In the genomic region with DNA sequence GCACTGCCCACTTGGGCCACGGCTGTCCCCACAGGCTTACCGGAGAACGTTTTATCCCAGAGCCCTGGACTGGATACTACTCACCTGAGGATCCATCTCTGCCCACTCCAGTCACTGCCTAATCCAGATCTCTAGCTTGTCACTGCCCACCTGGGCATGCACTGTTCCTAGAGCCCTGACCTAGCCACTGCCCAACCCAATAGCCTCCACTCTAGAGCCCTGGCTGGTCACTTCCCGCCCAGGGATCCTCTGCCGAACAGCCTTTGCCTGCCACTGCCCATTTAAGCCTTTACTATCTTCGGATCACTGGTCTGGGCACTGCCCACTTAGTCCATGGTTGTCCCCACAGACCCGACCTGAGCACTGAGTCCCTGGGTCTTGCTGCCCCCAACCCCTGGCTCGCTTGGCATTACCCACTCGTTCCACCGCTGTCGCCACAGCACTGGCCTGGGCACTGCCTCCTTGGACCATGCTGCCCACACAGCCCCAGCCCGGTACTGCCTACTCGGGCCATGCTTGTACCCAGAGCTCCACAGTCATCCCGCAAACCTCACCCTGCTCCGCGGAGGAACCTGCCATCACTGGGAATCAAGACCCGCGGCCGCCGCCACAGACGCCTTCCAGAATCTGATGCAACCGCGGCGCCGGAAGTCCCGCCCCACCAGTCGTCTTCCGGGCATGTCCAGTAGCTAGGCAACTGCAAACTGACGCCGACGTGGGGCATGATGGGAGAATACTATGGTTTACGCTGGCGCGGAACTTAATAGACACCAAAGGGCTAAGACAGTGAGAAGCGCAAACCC, we compare ENCODE assay signal across 8 mouse cellular contexts. TPM values are rescaled to one million over a fixed set of nuclear protein-coding genes. Genes with fewer than 3 reads are reported as not detected.
DNase-seq lines count a peak whose midpoint lies in the region; ATAC-seq and TF ChIP-seq lines count a peak whose summit lies in the region.

A gene (minus strand): TSS at position 663 of the 803 bp plus-strand sequence.

- peak within 1 kb of the TSS; percentile 93 for H3K27ac ChIP-seq in gastrocnemius, adult 2 months
- peak within 1 kb of the TSS; percentile 74 for H3K27ac ChIP-seq in hindbrain, postnatal 0 days
- peak within 1 kb of the TSS; percentile 77 for H3K27ac ChIP-seq in left cerebral cortex, adult 2 months

- H3K9me3 ChIP-seq in hindbrain, postnatal 0 days (ENCODE audit: low read length): no peaks in the 10 kb centered on the region

- no peaks in the 10 kb centered on the region for H3K36me3 ChIP-seq in hindbrain, postnatal 0 days (ENCODE audit: insufficient read depth, low read length)

- peak within 1 kb of the TSS; percentile 87 for H3K9ac ChIP-seq in hindbrain, postnatal 0 days (replicated peaks; ENCODE audit: low read length)

- intact Hi-C loops in gastrocnemius, adult 2 months (cut with DNase I): loop anchor here (5.0 to 10.0 kb wide), 2 partner anchors 98 to 225 kb away; a partner anchor contains a TSS
- intact Hi-C loops in left cerebral cortex, adult 2 months (cut with DNase I): loop anchor here (5.0 kb wide), 1 partner anchor 163 kb away; no protein-coding TSS in a partner anchor

- DNase-seq in ZHBTc4 (ENCODE audit: low read depth, low spot score): peak; percentile 99
- peak; percentile 97 for DNase-seq in gastrocnemius, adult 2 months
- peak; percentile 97 for DNase-seq in hindbrain, postnatal 0 days (ENCODE audit: low spot score)
- peak; percentile 88 to 91 for DNase-seq in left cerebral cortex, adult 2 months (ENCODE audit: extremely low spot score in 1 of 2, low spot score in 2 of 2)
- peak; percentile 94 to 97 for DNase-seq in right cerebral cortex, adult 2 months (ENCODE audit: low spot score in 2 of 2)
- peak; percentile 94 for DNase-seq in urinary bladder, postnatal 14 days (ENCODE audit: low spot score)

- peak; percentile 96 for ATAC-seq in common myeloid progenitor, adult 5-6 weeks (replicated peaks; ENCODE audit: low read depth, poor library complexity, severe bottlenecking)
- peak; percentile 98 for ATAC-seq in hindbrain, postnatal 0 days
- peak; percentile 96 for ATAC-seq in megakaryocyte, adult 5-6 weeks (ENCODE audit: poor library complexity, severe bottlenecking)

- peak within 1 kb of the TSS; percentile 85 for H3K4me2 ChIP-seq in hindbrain, postnatal 0 days (ENCODE audit: low read depth, low read length)

- 2% methylated on average over 35 of the region's 35 CpGs for WGBS in hindbrain, postnatal 0 days

- peak within 1 kb of the TSS; percentile 96 for H3K4me3 ChIP-seq in gastrocnemius, adult 2 months
- H3K4me3 ChIP-seq in hindbrain, postnatal 0 days (ENCODE audit: low read length): peak within 1 kb of the TSS; percentile 92
- H3K4me3 ChIP-seq in left cerebral cortex, adult 2 months: peak within 1 kb of the TSS; percentile 99

- no peaks in the 10 kb centered on the region for H3K27me3 ChIP-seq in hindbrain, postnatal 0 days (ENCODE audit: insufficient read depth, low read length)

- TF ChIP-seq CTCF in gastrocnemius, adult 2 months (IDR thresholded peaks at IDR 0.05): no peak
- no peak for TF ChIP-seq CTCF in hindbrain, postnatal 0 days (IDR thresholded peaks at IDR 0.05; ENCODE audit: low read depth)
- no peak for TF ChIP-seq CTCF in left cerebral cortex, adult 2 months (IDR thresholded peaks at IDR 0.05)

- peaks cover 9% of the 10 kb centered on the region for H3K4me1 ChIP-seq in hindbrain, postnatal 0 days (ENCODE audit: insufficient read depth, low read length)

RNA-seq across cellular contexts. Expression of the gene that starts here (rescaled TPM):
- total RNA-seq in common myeloid progenitor, adult 5-6 weeks (2017): 51.1 and 63.9 TPM in 2 replicates
- 10 to 100 TPM; 37.2 to 42.3 TPM for total RNA-seq in gastrocnemius, adult 2 months (2021)
- 32.4 and 35.4 TPM in 2 replicates for total RNA-seq in hindbrain, postnatal 0 days (2014; rRNA removed)
- polyA plus RNA-seq in hindbrain, postnatal 0 days (2015; fragmentation: Nextera tagmentation; extraction: Ambion mirVana): 65.4 and 73.8 TPM in 2 replicates
- 10 to 100 TPM; 59.5 to 68.2 TPM for total RNA-seq in left cerebral cortex, adult 2 months (2021)
- 27.5 and 31.5 TPM in 2 replicates for total RNA-seq in megakaryocyte, adult 5-6 weeks (2015)
- total RNA-seq in megakaryocyte, adult 5-6 weeks (2017): 39.8 and 45.1 TPM in 2 replicates

Comparison
In these comparisons a context has a peak if more than half of its experiments do, and no peak if none do; other contexts are left out.
1. Peak in every context shown above with its lines: DNase-seq, ATAC-seq, H3K4me3 ChIP-seq and H3K27ac ChIP-seq.